Mouse (Mus musculus) ovary, adult 18-20 months (tissue): ENCODE measurements around the gene Clk2.
"Not testable (repeated sequence)": the region's sequence is repeated elsewhere in the genome, so short reads cannot be mapped to it uniquely, and the experiment has no call there.

Experiments
- DNase-seq: peaks from one replicate; pipeline ENCODE4 v3.0.0; 2022; ENCODE audit warnings: low spot score, mixed read lengths

Clk2 gene

GRCm38 (mm10) chr3:89190436-89190835 lies 25.8 kb downstream of the Clk2 start:
- DNase-seq, result no peak

- no peak for DNase-seq
Observed at GRCm38 (mm10) chr3:89193351-89193750, 28.8 kb downstream of the Clk2 start.

- DNase-seq, result no peak
Observed at GRCm38 (mm10) chr3:89193853-89194252, 29.3 kb downstream of the Clk2 start.

- peak; percentile 93 for DNase-seq
Observed at GRCm38 (mm10) chr3:89195979-89196877, 31.6 kb downstream of the Clk2 start.

GRCm38 (mm10) chr3:89199839-89200238 lies 35.2 kb downstream of the Clk2 start:
- no peak for DNase-seq

- DNase-seq, result peak; percentile 71
Observed at GRCm38 (mm10) chr3:89202253-89203141, 37.9 kb downstream of the Clk2 start, which contains the start of gene Gba. Gene Gba, plus strand, starts transcription at chr3:89202928.

- no peak for DNase-seq
Observed at GRCm38 (mm10) chr3:89203142-89203514, 38.5 kb downstream of the Clk2 start.

GRCm38 (mm10) chr3:89206079-89206478 lies 41.5 kb downstream of the Clk2 start:
- DNase-seq, result no peak

GRCm38 (mm10) chr3:89206695-89207094 lies 42.1 kb downstream of the Clk2 start:
- DNase-seq, result no peak

- DNase-seq, result no peak
Observed at GRCm38 (mm10) chr3:89208075-89208657, 43.6 kb downstream of the Clk2 start.

GRCm38 (mm10) chr3:89208736-89209135 lies 44.1 kb downstream of the Clk2 start:
- DNase-seq, result no peak

- no peak for DNase-seq
Observed at GRCm38 (mm10) chr3:89209731-89210130, 45.1 kb downstream of the Clk2 start.

- DNase-seq, result no peak
Observed at GRCm38 (mm10) chr3:89210162-89210561, 45.6 kb downstream of the Clk2 start.

GRCm38 (mm10) chr3:89210731-89211130 lies 46.1 kb downstream of the Clk2 start:
- peak; percentile 49 for DNase-seq

GRCm38 (mm10) chr3:89213803-89214530 lies 49.4 kb downstream of the Clk2 start:
- DNase-seq, result peak; percentile 93

- no peak for DNase-seq
Observed at GRCm38 (mm10) chr3:89214681-89215411, 50.3 kb downstream of the Clk2 start, which contains the start of gene Thbs3. Gene Thbs3, plus strand, starts transcription at chr3:89215180.

- peak; percentile 58 for DNase-seq
Observed at GRCm38 (mm10) chr3:89215853-89216252, 51.3 kb downstream of the Clk2 start.

GRCm38 (mm10) chr3:89216407-89216806 lies 51.8 kb downstream of the Clk2 start:
- not testable (repeated sequence) for DNase-seq

- no peak for DNase-seq
Observed at GRCm38 (mm10) chr3:89218271-89218670, 53.7 kb downstream of the Clk2 start.

- no peak for DNase-seq
Observed at GRCm38 (mm10) chr3:89219546-89219945, 55.0 kb downstream of the Clk2 start.

- no peak for DNase-seq
Observed at GRCm38 (mm10) chr3:89221167-89221566, 56.6 kb downstream of the Clk2 start.
